Mouse (Mus musculus) cerebellum, postnatal 25 days (tissue): Measurements from ENCODE around the gene Gm5483.
"Not testable (repeated sequence)": the region's sequence is repeated elsewhere in the genome, so short reads cannot be mapped to it uniquely, and the experiment has no call there.

Experiments
- DNase-seq, 2 experiments: peaks; one replicate each; pipeline ENCODE4 v3.0.0; 2021; ENCODE audit warnings: mixed read lengths in 2 of 2

The Gm5483 gene

GRCm38 (mm10) chr16:36183912-36184311 lies at the start of gene Gm5483:
Gene Gm5483, plus strand, starts transcription at chr16:36184212.
- DNase-seq = not testable (repeated sequence)

DNA sequence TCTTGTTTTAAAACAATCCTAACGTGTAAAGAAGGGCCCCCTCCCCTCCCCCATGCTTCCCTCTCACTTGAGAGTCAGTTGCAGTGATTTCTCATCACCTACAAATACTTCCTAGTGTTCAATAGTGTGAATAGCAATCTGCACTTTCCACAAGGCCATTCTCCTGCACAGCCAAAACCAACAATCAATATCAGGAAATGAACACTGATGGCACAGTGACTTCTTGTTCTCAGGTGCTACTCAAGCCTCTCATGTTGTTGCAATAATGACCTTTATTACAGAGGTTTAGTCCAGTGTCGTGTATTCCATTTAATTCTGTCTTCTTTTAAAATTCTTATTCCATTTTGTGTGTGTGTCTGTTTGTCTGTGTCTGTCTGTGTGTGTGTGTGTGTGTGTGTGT lies 45.8 kb upstream of the Gm5483 start:
- no peak for DNase-seq

DNA sequence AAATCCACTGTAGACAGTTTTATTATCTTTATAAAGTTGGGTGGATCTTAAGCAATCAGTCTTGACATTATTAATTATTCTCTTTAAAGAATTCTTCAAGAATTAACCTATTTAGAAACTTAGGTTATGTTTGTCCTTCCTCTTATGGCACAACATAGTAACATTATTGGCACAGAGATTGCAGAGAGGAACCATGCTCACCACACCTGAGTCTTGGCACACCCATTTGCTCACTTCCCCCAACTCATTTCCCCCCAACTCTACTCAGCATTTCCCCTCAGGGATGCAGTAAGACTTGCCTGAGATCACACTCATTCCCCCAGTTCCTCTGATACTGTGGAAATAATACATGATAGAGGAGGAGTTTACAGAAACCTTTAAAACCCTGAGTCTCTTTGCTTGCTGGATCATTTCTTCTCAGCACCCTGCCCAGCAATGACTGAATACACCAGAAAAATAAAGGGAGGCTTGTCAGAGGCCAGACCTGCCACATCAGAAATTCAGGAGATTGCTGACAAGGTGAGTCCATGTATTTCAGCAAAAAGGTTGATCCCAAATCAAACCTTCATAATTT lies 27.5 kb upstream of the Gm5483 start, which contains the start of gene Stfa2l1:
TSS of gene Stfa2l1 (plus strand) at position 410 of the 574 bp plus-strand sequence.
- no peak for DNase-seq

DNA sequence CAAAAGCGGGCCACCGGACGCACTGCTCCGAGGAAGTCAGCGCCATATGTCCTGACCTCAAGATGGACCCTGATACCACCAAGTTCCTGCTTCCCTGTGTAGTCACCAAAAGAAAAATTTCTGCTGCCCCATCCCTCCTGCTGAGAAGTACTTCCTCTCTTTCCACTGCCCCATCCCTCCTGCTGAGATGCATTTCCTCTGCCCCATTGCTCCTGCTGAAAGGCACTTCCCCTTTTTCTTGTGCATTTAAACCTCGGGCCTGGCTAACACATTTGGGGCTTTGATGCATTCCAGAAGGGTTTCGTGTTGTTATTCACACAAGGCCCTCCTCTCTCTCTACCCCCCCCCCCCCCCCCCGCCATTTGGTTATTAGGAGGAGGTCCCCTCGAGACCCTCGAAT lies 16.2 kb upstream of the Gm5483 start:
- not testable (repeated sequence) for DNase-seq

DNA sequence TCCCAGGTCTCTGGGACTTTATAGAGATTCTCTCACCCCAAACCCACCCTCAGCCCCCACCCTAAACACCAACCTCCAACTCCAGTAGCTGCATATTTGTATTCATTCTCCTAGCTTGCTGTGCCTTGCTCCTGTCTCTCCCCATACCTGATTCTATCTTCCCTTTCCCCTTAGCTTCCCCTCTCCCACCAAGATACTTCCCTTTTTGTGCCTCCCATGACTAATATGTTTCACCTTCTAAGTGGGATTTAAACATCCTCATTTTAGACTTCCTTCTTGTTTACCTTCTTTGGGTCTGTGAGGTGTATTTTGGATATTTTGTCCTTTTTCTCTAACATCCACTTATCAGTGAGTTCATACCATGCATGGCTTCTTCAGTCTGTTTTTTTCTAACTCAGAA lies 7.9 kb upstream of the Gm5483 start:
- DNase-seq = no peak

DNA sequence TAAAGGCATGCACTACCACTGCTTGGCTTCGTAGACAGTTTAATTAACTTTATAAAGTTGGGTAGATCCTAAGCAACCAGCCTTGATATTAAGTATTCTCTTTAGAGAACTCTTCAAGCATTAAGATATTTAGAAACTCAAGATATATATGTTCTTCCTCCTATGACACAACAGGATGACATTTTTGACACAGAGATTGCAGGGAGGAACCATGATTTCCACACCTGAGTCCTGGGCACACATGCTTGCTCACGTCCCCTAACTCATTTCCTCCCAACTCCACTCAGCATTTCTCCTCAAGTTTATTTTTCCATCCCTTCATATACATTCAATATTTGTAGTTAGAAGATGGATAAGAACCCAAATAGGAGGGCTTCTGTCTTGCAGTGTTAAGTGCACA lies 4.1 kb upstream of the Gm5483 start:
- DNase-seq = no peak

DNA sequence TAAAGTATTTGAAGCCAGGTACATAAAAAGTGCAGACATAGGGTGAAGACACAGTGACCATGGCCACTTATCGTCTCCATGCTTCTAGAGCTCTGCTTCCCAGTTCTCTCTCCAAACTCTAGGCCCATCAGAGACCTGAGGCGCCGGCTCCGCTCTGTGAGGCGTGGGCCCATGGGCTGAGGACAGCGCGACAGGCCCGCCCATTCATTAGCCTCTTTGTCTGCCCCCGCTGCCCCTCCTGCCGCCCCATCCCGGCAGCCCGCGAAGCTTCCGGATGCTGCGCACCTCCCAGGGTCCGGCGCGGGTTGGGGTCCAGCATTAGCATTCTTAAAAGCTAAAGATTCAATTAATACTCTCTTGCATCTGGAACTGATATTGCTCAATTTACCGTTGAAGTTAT lies 15.2 kb downstream of the Gm5483 start:
- no peak for DNase-seq

- DNase-seq = no peak
These were observed 19.8 kb downstream of the Gm5483 start for GRCm38 (mm10) chr16:36203846-36204245.

- DNase-seq = not testable (repeated sequence)
These were observed 21.7 kb downstream of the Gm5483 start for GRCm38 (mm10) chr16:36205684-36206083.

- DNase-seq = no peak
These were observed 26.0 kb downstream of the Gm5483 start, which contains the start of gene Gm5416 for GRCm38 (mm10) chr16:36209967-36210453. Gene Gm5416, plus strand, starts transcription at chr16:36210403.

GRCm38 (mm10) chr16:36221168-36221567 lies 37.2 kb downstream of the Gm5483 start, which contains the start of gene 2010005H15Rik:
Gene 2010005H15Rik, plus strand, starts transcription at chr16:36221468.
- DNase-seq = not testable (repeated sequence)
